In the genomic region with DNA sequence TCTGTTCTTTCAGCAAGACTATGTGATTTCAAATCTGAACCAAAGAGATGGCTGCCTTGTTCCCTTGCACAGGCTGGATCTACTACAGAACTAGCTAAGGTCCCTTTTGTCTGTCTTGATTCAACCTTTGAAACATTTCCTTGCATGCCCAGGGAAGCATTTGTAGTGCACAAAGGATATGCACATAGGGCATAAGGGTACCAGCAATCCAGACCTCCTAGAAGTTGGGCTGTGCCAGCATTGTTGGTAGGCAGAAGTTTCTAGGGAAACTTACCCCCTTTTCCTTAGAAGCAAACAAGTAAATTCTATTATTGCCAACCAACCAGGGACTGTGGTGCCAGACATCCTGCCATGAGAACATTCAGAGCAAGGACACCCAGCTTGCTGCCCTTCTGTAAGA, we compare ENCODE assay signal across 16 mouse cellular contexts. TPM values are rescaled to one million over a fixed set of nuclear protein-coding genes. Genes with fewer than 3 reads are reported as not detected.
A peak's percentile ranks its signal among the peaks of the same experiment; 100 is the strongest.
DNase-seq lines count a peak whose midpoint lies in the region; ATAC-seq lines count a peak whose summit lies in the region.
"Had no signal": no experiment of that assay in that cellular context is flagged by ENCODE, and none has a peak within 500 bp of the region (broad histone marks: within the 10 kb centered on the region; RNA-seq: fewer than 3 reads in every experiment).

No protein-coding gene starts in this region.

- no peak overlapping the region for H3K4me3 ChIP-seq in embryonic facial prominence, embryonic 10.5 days
- H3K4me3 ChIP-seq in forebrain, embryonic 15.5 days: no peak overlapping the region
- peak overlapping the region; percentile 77 for H3K4me3 ChIP-seq in midbrain, embryonic 10.5 days
- peak overlapping the region; percentile 40 for H3K4me3 ChIP-seq in neural tube, embryonic 13.5 days
- H3K4me3 ChIP-seq: intestine, embryonic 15.5 days had no signal

- DNase-seq in embryonic facial prominence, embryonic 10.5 days (ENCODE audit: low spot score): peak; percentile 7
- DNase-seq in midbrain, embryonic 10.5 days (ENCODE audit: low spot score): peak; percentile 17
- DNase-seq in layer of hippocampus, postnatal 14 days (ENCODE audit: low spot score in 2 of 2): no peak
- DNase-seq in layer of hippocampus, adult 8-10 months (ENCODE audit: low spot score in 2 of 2): no peak
- no peak for DNase-seq in retina, postnatal 1 day
- DNase-seq: adrenal gland, adult 2 months; kidney, postnatal 25 days; thymus, postnatal 4 days had no signal

- no peaks in the 10 kb centered on the region for H3K36me3 ChIP-seq in embryonic facial prominence, embryonic 10.5 days (replicated peaks)
- no peaks in the 10 kb centered on the region for H3K36me3 ChIP-seq in forebrain, embryonic 15.5 days
- H3K36me3 ChIP-seq in midbrain, embryonic 10.5 days: no peaks in the 10 kb centered on the region
- no peaks in the 10 kb centered on the region for H3K36me3 ChIP-seq in neural tube, embryonic 13.5 days
- H3K36me3 ChIP-seq: intestine, embryonic 15.5 days had no signal

- no peak overlapping the region for H3K27ac ChIP-seq in embryonic facial prominence, embryonic 10.5 days (replicated peaks)
- peak overlapping the region; percentile 90 for H3K27ac ChIP-seq in forebrain, embryonic 15.5 days (replicated peaks)
- peak overlapping the region; percentile 95 for H3K27ac ChIP-seq in midbrain, embryonic 10.5 days (replicated peaks)
- peak overlapping the region; percentile 99 for H3K27ac ChIP-seq in neural tube, embryonic 13.5 days (replicated peaks)
- H3K27ac ChIP-seq: intestine, embryonic 15.5 days had no signal

- H3K27me3 ChIP-seq in embryonic facial prominence, embryonic 10.5 days (replicated peaks; ENCODE audit: low read depth, poor library complexity, severe bottlenecking): peaks cover 100% of the 10 kb centered on the region
- peaks cover 78% of the 10 kb centered on the region for H3K27me3 ChIP-seq in forebrain, embryonic 15.5 days
- H3K27me3 ChIP-seq in midbrain, embryonic 10.5 days (ENCODE audit: low read depth, poor library complexity, severe bottlenecking): peaks cover 100% of the 10 kb centered on the region
- peaks cover 88% of the 10 kb centered on the region for H3K27me3 ChIP-seq in neural tube, embryonic 13.5 days

- H3K9ac ChIP-seq in forebrain, embryonic 15.5 days (replicated peaks): no peak overlapping the region
- peak overlapping the region; percentile 74 for H3K9ac ChIP-seq in neural tube, embryonic 13.5 days
- H3K9ac ChIP-seq: intestine, embryonic 15.5 days had no signal

- H3K4me1 ChIP-seq in embryonic facial prominence, embryonic 10.5 days: no peaks in the 10 kb centered on the region
- no peaks in the 10 kb centered on the region for H3K4me1 ChIP-seq in forebrain, embryonic 15.5 days
- peaks cover 65% of the 10 kb centered on the region for H3K4me1 ChIP-seq in midbrain, embryonic 10.5 days
- peaks cover 13% of the 10 kb centered on the region; the same call in 1 of the 2 replicates for H3K4me1 ChIP-seq in neural tube, embryonic 13.5 days (replicated peaks)
- H3K4me1 ChIP-seq: intestine, embryonic 15.5 days had no signal

- 0 out of 2 replicates have a peak, but pooled peaks have one; percentile 15 for ATAC-seq in forebrain, embryonic 15.5 days (replicated peaks)
- ATAC-seq in neural tube, embryonic 13.5 days (ENCODE audit: low read depth): no peak
- ATAC-seq: intestine, embryonic 15.5 days had no signal

- no peak overlapping the region; the same call in 1 of the 2 replicates for H3K4me2 ChIP-seq in forebrain, embryonic 15.5 days (replicated peaks)
- H3K4me2 ChIP-seq in neural tube, embryonic 13.5 days: peak overlapping the region; percentile 57
- H3K4me2 ChIP-seq: intestine, embryonic 15.5 days had no signal

- H3K9me3 ChIP-seq in embryonic facial prominence, embryonic 10.5 days: no peaks in the 10 kb centered on the region
- no peaks in the 10 kb centered on the region for H3K9me3 ChIP-seq in forebrain, embryonic 15.5 days
- H3K9me3 ChIP-seq in midbrain, embryonic 10.5 days (replicated peaks): no peaks in the 10 kb centered on the region
- no peaks in the 10 kb centered on the region for H3K9me3 ChIP-seq in neural tube, embryonic 13.5 days
- H3K9me3 ChIP-seq: intestine, embryonic 15.5 days had no signal

RNA-seq across cellular contexts. Expression of gene Zic1, which starts 5.4 kb away (rescaled TPM):
- polyA plus RNA-seq in embryonic facial prominence, embryonic 10.5 days (2016; fragmentation: Nextera tagmentation; extraction: Ambion mirVana): 1.5 and 1.7 TPM in 2 replicates
- polyA plus RNA-seq in forebrain, embryonic 15.5 days (2015; fragmentation: Nextera tagmentation; extraction: Ambion mirVana): 9.6 and 9.8 TPM in 2 replicates
- polyA plus RNA-seq in midbrain, embryonic 10.5 days (2016; fragmentation: Nextera tagmentation; extraction: Ambion mirVana): 6.5 and 6.6 TPM in 2 replicates
- 16.5 and 19.9 TPM in 2 replicates for polyA plus RNA-seq in neural tube, embryonic 13.5 days (2015; fragmentation: Nextera tagmentation; extraction: Ambion mirVana)
- total RNA-seq in layer of hippocampus, postnatal 14 days (2021): 10 to 100 TPM; 28.5 to 30.0 TPM
- 10 to 100 TPM in 3 of 4 experiments, 1 to 10 TPM in 1; 9.9 to 13.1 (median 11.2) TPM for total RNA-seq in layer of hippocampus, adult 8-10 months (2022)
- total RNA-seq: adrenal gland, adult 2 months; liver, adult 2 months had no signal
- polyA plus RNA-seq: gonadal fat pad, adult 2 months; intestine, embryonic 15.5 days; liver, adult 2 months; lung, embryonic 16.5 days; stomach, embryonic 16.5 days had no signal

RNA-seq across cellular contexts. Expression of gene Zic4, which starts 8.8 kb away (rescaled TPM):
- 4.0 and 5.5 TPM in 2 replicates for polyA plus RNA-seq in embryonic facial prominence, embryonic 10.5 days (2016; fragmentation: Nextera tagmentation; extraction: Ambion mirVana)
- 46.2 and 55.0 TPM in 2 replicates for polyA plus RNA-seq in forebrain, embryonic 15.5 days (2015; fragmentation: Nextera tagmentation; extraction: Ambion mirVana)
- polyA plus RNA-seq in midbrain, embryonic 10.5 days (2016; fragmentation: Nextera tagmentation; extraction: Ambion mirVana): 25.1 and 33.5 TPM in 2 replicates
- 43.0 and 51.6 TPM in 2 replicates for polyA plus RNA-seq in neural tube, embryonic 13.5 days (2015; fragmentation: Nextera tagmentation; extraction: Ambion mirVana)
- total RNA-seq in layer of hippocampus, postnatal 14 days (2021): 1 to 10 TPM; 5.4 to 7.4 TPM
- total RNA-seq in layer of hippocampus, adult 8-10 months (2022): 1 to 10 TPM; 2.7 to 4.8 (median 3.5) TPM
- total RNA-seq: adrenal gland, adult 2 months; liver, adult 2 months had no signal
- polyA plus RNA-seq: adrenal gland, adult 2 months; gonadal fat pad, adult 2 months; heart, embryonic 16.5 days; intestine, embryonic 15.5 days; liver, adult 2 months; lung, embryonic 16.5 days; stomach, embryonic 16.5 days had no signal

Comparison
In these comparisons a context has a peak if more than half of its experiments do, and no peak if none do; other contexts are left out.
1. DNase-seq: peak in embryonic facial prominence, embryonic 10.5 days (single experiment) and midbrain, embryonic 10.5 days (single experiment); none in layer of hippocampus, postnatal 14 days (0 of 2), layer of hippocampus, adult 8-10 months (0 of 2) and retina, postnatal 1 day (single experiment).
2. H3K4me3 ChIP-seq: peak in midbrain, embryonic 10.5 days (single experiment) and neural tube, embryonic 13.5 days (single experiment); none in embryonic facial prominence, embryonic 10.5 days (single experiment) and forebrain, embryonic 15.5 days (single experiment).